Mouse (Mus musculus) liver, embryonic 18 days (tissue): ENCODE data around the gene Olfr147. TPM values are rescaled to one million over a fixed set of nuclear protein-coding genes. Genes with fewer than 3 reads are reported as not detected.

Experiments
- polyA plus RNA-seq: library from polyadenylated mRNA; depleted of rRNA; stranded (reverse); fragments of >200 nt; gene quantifications from 2 replicates; pipeline ENCODE4 v1.2.3, GENCODE M21; 2012; rRNA removed

Olfr147 gene
- polyA plus RNA-seq: not detected in 2 replicates

DNA sequence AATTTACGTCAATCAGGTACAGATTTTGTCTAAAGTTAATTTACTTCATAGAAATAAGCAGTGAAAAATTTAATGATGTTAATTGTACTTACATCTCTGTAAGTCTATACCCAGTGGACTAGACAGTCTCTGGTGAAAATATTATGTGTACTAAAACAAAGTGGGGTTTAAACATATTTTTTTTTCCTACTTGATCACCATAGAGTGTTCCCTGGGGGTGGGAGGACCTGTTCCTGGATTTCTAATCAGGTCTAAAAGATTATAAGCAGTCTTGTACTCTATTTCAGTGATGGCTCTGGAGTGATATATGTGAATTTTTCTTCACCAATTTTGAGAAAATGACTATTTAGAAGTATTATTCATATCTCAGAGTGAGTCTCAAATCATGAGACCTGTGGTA, at the start of gene Olfr147:
TSS of gene Olfr147 (plus strand) at position 301 of the 400 bp plus-strand sequence.

DNA sequence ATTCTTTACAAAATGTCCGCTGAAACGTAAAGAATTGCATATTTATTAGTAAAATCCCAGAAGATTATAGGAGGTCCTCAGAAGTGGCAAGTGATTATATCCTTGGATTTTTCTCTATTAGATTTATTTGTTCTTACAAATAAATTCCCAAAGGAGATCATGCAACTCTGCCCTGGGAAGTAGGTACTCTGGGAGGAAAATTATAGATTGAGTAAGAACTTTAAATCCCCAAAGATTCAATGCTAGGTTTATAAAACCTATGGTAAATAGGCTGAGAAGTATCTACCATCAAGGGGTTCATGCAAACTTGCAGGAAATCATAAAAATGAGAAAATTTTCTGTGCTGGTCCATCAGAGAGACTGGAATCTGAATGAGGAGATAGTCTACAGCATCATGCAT, 34.9 kb upstream of the Olfr147 start, which contains the start of gene Olfr250:
TSS of gene Olfr250 (plus strand) at position 301 of the 400 bp plus-strand sequence.

DNA sequence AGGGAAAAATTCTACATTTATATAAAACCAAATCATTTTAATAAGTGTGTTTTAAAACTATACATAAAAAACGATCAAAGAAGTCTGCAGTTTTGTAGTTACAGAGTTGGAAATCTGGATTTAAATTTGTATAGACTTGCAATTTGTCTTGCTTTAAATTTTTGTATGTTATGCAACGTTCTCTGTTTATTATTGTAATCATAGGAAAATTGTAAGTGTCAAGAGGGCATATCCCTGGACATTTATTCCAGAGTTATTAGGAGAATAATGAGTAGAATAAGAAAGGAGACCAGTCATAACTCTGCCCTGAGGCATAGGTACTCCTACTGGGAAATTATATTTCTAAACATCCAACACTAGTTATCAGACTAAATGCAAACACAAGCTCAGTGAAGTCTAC, 24.7 kb upstream of the Olfr147 start, which contains the start of gene Olfr251:
TSS of gene Olfr251 (plus strand) at position 301 of the 400 bp plus-strand sequence.

DNA sequence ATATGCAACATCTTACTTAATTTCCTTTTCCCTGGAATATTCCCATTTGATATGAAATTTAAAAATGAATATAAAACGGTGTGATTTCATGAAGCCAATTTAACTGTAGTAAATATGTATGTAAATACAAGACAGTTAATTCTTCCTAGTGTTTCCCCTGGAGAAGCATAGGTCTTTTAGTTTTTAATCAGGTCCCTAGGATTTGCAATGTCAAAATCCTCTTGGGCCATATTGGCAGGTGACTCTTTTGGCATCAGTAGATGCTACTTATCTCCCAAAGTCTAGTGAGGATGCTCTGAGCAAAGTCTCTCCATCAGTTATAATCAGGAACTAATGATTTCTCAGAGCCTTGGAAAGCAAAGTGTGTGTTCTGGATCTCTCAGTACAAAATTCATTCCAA, 27.7 kb downstream of the Olfr147 start, which contains the start of gene Olfr901:
TSS of gene Olfr901 (plus strand) at position 301 of the 400 bp plus-strand sequence.

DNA sequence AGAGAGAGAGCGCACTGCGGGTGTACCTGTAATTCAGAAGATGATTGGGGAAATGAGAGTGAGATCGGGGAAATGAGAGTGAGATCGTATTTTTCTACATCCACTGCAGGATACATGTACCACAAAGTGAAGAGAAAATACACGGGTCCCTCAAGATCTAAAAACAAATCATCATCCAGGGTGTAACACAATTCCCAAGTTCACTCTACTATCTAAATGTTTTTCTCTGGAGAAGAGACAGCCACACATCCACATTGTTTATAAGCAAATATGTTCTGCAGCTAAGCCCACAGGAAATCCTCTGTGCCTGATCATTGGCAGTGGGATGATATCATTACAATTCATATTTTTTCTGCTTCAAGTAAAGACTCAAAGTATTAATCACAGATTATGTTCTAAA, 45.9 kb downstream of the Olfr147 start, which contains the start of gene Olfr902:
TSS of gene Olfr902 (plus strand) at position 301 of the 400 bp plus-strand sequence.

Other genes starting within 250 kb of the Olfr147 start
- not detected in 2 replicates for gene Olfr891, start 220.9 kb upstream of the Olfr147 start, polyA plus RNA-seq
- not detected in 2 replicates for gene Olfr893, start 193.3 kb upstream of the Olfr147 start, polyA plus RNA-seq
- gene Olfr894, start 183.6 kb upstream of the Olfr147 start, polyA plus RNA-seq: not detected in 2 replicates
- gene Olfr143, start 148.9 kb upstream of the Olfr147 start, polyA plus RNA-seq: not detected in 2 replicates
- gene Olfr895, start 133.8 kb upstream of the Olfr147 start, polyA plus RNA-seq: not detected in 2 replicates
- gene Olfr896-ps1, start 110.6 kb upstream of the Olfr147 start, polyA plus RNA-seq: not detected in 2 replicates
- not detected in 2 replicates for gene Olfr25, start 72.6 kb upstream of the Olfr147 start, polyA plus RNA-seq
- not detected in 2 replicates for gene Olfr898, start 53.3 kb upstream of the Olfr147 start, polyA plus RNA-seq
- gene Olfr250, start 34.8 kb upstream of the Olfr147 start, polyA plus RNA-seq: not detected in 2 replicates
- gene Olfr251, start 24.6 kb upstream of the Olfr147 start, polyA plus RNA-seq: not detected in 2 replicates
- not detected in 2 replicates for gene Olfr901, start 27.8 kb downstream of the Olfr147 start, polyA plus RNA-seq
- not detected in 2 replicates for gene Olfr902, start 46.0 kb downstream of the Olfr147 start, polyA plus RNA-seq
- not detected in 2 replicates for gene Olfr904, start 61.4 kb downstream of the Olfr147 start, polyA plus RNA-seq
- not detected in 2 replicates for gene Olfr905, start 69.4 kb downstream of the Olfr147 start, polyA plus RNA-seq
- not detected in 2 replicates for gene Olfr906, start 85.4 kb downstream of the Olfr147 start, polyA plus RNA-seq
- gene Olfr907, start 94.1 kb downstream of the Olfr147 start, polyA plus RNA-seq: not detected in 2 replicates
- not detected in 2 replicates for gene Olfr911-ps1, start 119.9 kb downstream of the Olfr147 start, polyA plus RNA-seq
- not detected in 2 replicates for gene Olfr910, start 136.2 kb downstream of the Olfr147 start, polyA plus RNA-seq
- not detected in 2 replicates for gene Olfr912, start 178.5 kb downstream of the Olfr147 start, polyA plus RNA-seq
- not detected in 2 replicates for gene Olfr913, start 191.1 kb downstream of the Olfr147 start, polyA plus RNA-seq
- gene Olfr914, start 203.4 kb downstream of the Olfr147 start, polyA plus RNA-seq: not detected in 2 replicates